10 mouse cellular contexts compared by ENCODE assay signal in genomic region chr9:67573683-67573979, GRCm38 (mm10). TPM values are rescaled to one million over a fixed set of nuclear protein-coding genes. Genes with fewer than 3 reads are reported as not detected.
A peak's percentile ranks its signal among the peaks of the same experiment; 100 is the strongest.
DNase-seq lines count a peak whose midpoint lies in the region; ATAC-seq and TF ChIP-seq lines count a peak whose summit lies in the region.
"Had no signal": no experiment of that assay in that cellular context is flagged by ENCODE, and none has a peak within 500 bp of the region (broad histone marks: within the 10 kb centered on the region; RNA-seq: fewer than 3 reads in every experiment).

No protein-coding gene starts in this region.

- H3K9ac ChIP-seq in forebrain, postnatal 0 days, result 0 out of 2 replicates have a peak overlapping the region, but pooled peaks have one; percentile 25
- no peak overlapping the region for H3K9ac ChIP-seq in midbrain, embryonic 12.5 days (replicated peaks)

- H3K36me3 ChIP-seq in forebrain, postnatal 0 days (ENCODE audit: insufficient read depth), result no peaks in the 10 kb centered on the region
- no peaks in the 10 kb centered on the region for H3K36me3 ChIP-seq in midbrain, embryonic 12.5 days

- H3K27ac ChIP-seq in layer of hippocampus, adult 2 months, result peak overlapping the region; percentile 60
- peak overlapping the region; percentile 57; the same call in 1 of the 2 replicates for H3K27ac ChIP-seq in forebrain, postnatal 0 days (ENCODE audit: low read depth, low read length)
- peak overlapping the region; percentile 46; the same call in 1 of the 2 replicates for H3K27ac ChIP-seq in midbrain, embryonic 12.5 days (replicated peaks)

- DNase-seq in layer of hippocampus, adult 2 months (ENCODE audit: low spot score in 2 of 2), result no peak
- DNase-seq in layer of hippocampus, postnatal 14 days (ENCODE audit: low spot score in 2 of 2), result no peak
- peak; percentile 35 for DNase-seq in embryo, embryonic 11 days
- DNase-seq in forebrain, postnatal 0 days, result peak; percentile 27
- no peak for DNase-seq in liver
- no peak for DNase-seq in spleen, postnatal 4 days (ENCODE audit: low spot score in 2 of 2)
- no peak for DNase-seq in gastrocnemius, postnatal 36 days
- DNase-seq: lung, postnatal 36 days; thymus, adult 2 months had no signal

- H3K9me3 ChIP-seq in forebrain, postnatal 0 days (ENCODE audit: low read length), result no peaks in the 10 kb centered on the region
- no peaks in the 10 kb centered on the region for H3K9me3 ChIP-seq in midbrain, embryonic 12.5 days

- H3K27me3 ChIP-seq in forebrain, postnatal 0 days (ENCODE audit: insufficient read depth, low read length), result no peaks in the 10 kb centered on the region
- H3K27me3 ChIP-seq in midbrain, embryonic 12.5 days, result no peaks in the 10 kb centered on the region

- H3K4me2 ChIP-seq in forebrain, postnatal 0 days (ENCODE audit: low read depth), result 0 out of 2 replicates have a peak overlapping the region, but pooled peaks have one; percentile 26
- peak overlapping the region; percentile 9; the same call in 1 of the 2 replicates for H3K4me2 ChIP-seq in midbrain, embryonic 12.5 days (replicated peaks)

- ATAC-seq in forebrain, postnatal 0 days, result peak; percentile 68
- ATAC-seq in midbrain, embryonic 12.5 days (ENCODE audit: low FRiP score, low read depth), result no peak

- no peak overlapping the region for H3K4me3 ChIP-seq in layer of hippocampus, adult 2 months
- H3K4me3 ChIP-seq in forebrain, postnatal 0 days (ENCODE audit: low read depth, low read length), result no peak overlapping the region
- no peak overlapping the region for H3K4me3 ChIP-seq in midbrain, embryonic 12.5 days

- intact Hi-C loops in gastrocnemius, postnatal 36 days (cut with DNase I), result no loop called here

- no peak for TF ChIP-seq CTCF in layer of hippocampus, adult 2 months (conservative IDR thresholded peaks at IDR 0.05)
- no peak for TF ChIP-seq CTCF in forebrain, postnatal 0 days (IDR thresholded peaks at IDR 0.05; ENCODE audit: low read depth)

- 24% methylated on average over 3 of the region's 3 CpGs for WGBS in forebrain, postnatal 0 days
- WGBS in midbrain, embryonic 12.5 days, result 44% methylated on average over 3 of the region's 3 CpGs

- H3K4me1 ChIP-seq in forebrain, postnatal 0 days (ENCODE audit: insufficient read depth), result peaks cover 13% of the 10 kb centered on the region
- peaks cover 23% of the 10 kb centered on the region for H3K4me1 ChIP-seq in midbrain, embryonic 12.5 days

RNA-seq across cellular contexts. Expression of gene Tln2, which starts 14.1 kb away (rescaled TPM):
- total RNA-seq in layer of hippocampus, adult 2 months (2021), result 100 to 1,000 TPM in 1 of 2 experiments, 10 to 100 TPM in 1; 95.2 to 101 TPM
- 100 to 1,000 TPM; 112 to 130 TPM for total RNA-seq in layer of hippocampus, postnatal 14 days (2021)
- total RNA-seq in forebrain, postnatal 0 days (2014; rRNA removed), result 36.9 and 45.9 TPM in 2 replicates
- 22.0 and 31.3 TPM in 2 replicates for polyA plus RNA-seq in forebrain, postnatal 0 days (2015; fragmentation: Nextera tagmentation; extraction: Ambion mirVana)
- 16.9 and 24.0 TPM in 2 replicates for polyA plus RNA-seq in midbrain, embryonic 12.5 days (2016; fragmentation: Nextera tagmentation; extraction: Ambion mirVana)
- 10 to 100 TPM; 88.5 to 96.5 TPM for total RNA-seq in gastrocnemius, postnatal 36 days (2021)

Comparison
In these comparisons a context has a peak if more than half of its experiments do, and no peak if none do; other contexts are left out.
1. DNase-seq: peak in embryo, embryonic 11 days (single experiment) and forebrain, postnatal 0 days (single experiment); none in layer of hippocampus, adult 2 months (0 of 2), layer of hippocampus, postnatal 14 days (0 of 2), liver (single experiment), spleen, postnatal 4 days (0 of 2) and gastrocnemius, postnatal 36 days (0 of 2).
2. Peak in every context shown above with its lines, with median percentiles within 50 percentile points of each other: H3K27ac ChIP-seq.